Mouse (Mus musculus) heart, postnatal 0 days (tissue): ENCODE measurements around the gene Mfsd2b.

ENCODE experiments used
- CTCF ChIP-seq: IDR thresholded peaks from 2 replicates; pipeline ENCODE4 v1.5.1; 2016; ENCODE audit warnings: antibody characterized with exemption, control low read depth, low read depth
- EP300 ChIP-seq: IDR thresholded peaks from 2 replicates; pipeline ENCODE4 v1.6.1; 2016; ENCODE audit warnings: antibody characterized with exemption, low read depth

- TF ChIP-seq CTCF (no peak), EP300 (no peak)
Measured at GRCm38 (mm10) chr12:4878296-4878783, 4.2 kb upstream of the Mfsd2b start.
